27 mouse cellular contexts compared by ENCODE assay signal in genomic region chr6:53477501-53477900, GRCm38 (mm10).
"Had no signal": no experiment of that assay in that cellular context is flagged by ENCODE, and none has a peak within 500 bp of the region (broad histone marks: within the 10 kb centered on the region; RNA-seq: fewer than 3 reads in every experiment).

No protein-coding gene starts in this region.

- H3K9me3 ChIP-seq: embryonic facial prominence, embryonic 10.5 days; embryonic facial prominence, embryonic 12.5 days; embryonic facial prominence, embryonic 13.5 days; embryonic facial prominence, embryonic 15.5 days; forebrain, embryonic 10.5 days; forebrain, embryonic 12.5 days; forebrain, embryonic 13.5 days; forebrain, embryonic 15.5 days had no signal

- H3K4me2 ChIP-seq: embryonic facial prominence, embryonic 12.5 days; embryonic facial prominence, embryonic 13.5 days; embryonic facial prominence, embryonic 15.5 days; forebrain, embryonic 12.5 days; forebrain, embryonic 13.5 days; forebrain, embryonic 15.5 days had no signal

- H3K27me3 ChIP-seq: embryonic facial prominence, embryonic 12.5 days; embryonic facial prominence, embryonic 13.5 days; embryonic facial prominence, embryonic 15.5 days; forebrain, embryonic 12.5 days; forebrain, embryonic 13.5 days; forebrain, embryonic 15.5 days had no signal

- H3K4me1 ChIP-seq: embryonic facial prominence, embryonic 15.5 days; forebrain, embryonic 12.5 days; forebrain, embryonic 13.5 days; forebrain, embryonic 15.5 days had no signal

- H3K27ac ChIP-seq: embryonic facial prominence, embryonic 10.5 days; embryonic facial prominence, embryonic 12.5 days; embryonic facial prominence, embryonic 13.5 days; embryonic facial prominence, embryonic 15.5 days; forebrain, embryonic 10.5 days; forebrain, embryonic 12.5 days; forebrain, embryonic 13.5 days; forebrain, embryonic 15.5 days; heart, adult 2 months had no signal

- H3K9ac ChIP-seq: embryonic facial prominence, embryonic 12.5 days; embryonic facial prominence, embryonic 13.5 days; embryonic facial prominence, embryonic 15.5 days; forebrain, embryonic 12.5 days; forebrain, embryonic 13.5 days; forebrain, embryonic 15.5 days; forebrain, postnatal 0 days had no signal

- ATAC-seq: forebrain, embryonic 13.5 days; forebrain, embryonic 14.5 days; forebrain, embryonic 15.5 days; forebrain, embryonic 16.5 days; forebrain, postnatal 0 days had no signal

- DNase-seq: cerebellum, adult 18-20 months; cerebellum, adult 2 months; cerebellum, adult 8-10 months; cerebellum, adult 9-10 months; cerebellum, adult 9-11 months; cerebellum, postnatal 10 days; cerebellum, postnatal 14 days; cerebellum, postnatal 25 days; cerebellum, postnatal 36 days; embryo, embryonic 11 days; forebrain, postnatal 0 days; gastrocnemius, postnatal 10 days; gastrocnemius, postnatal 14 days; gastrocnemius, postnatal 25 days; gastrocnemius, postnatal 36 days had no signal

- H3K4me3 ChIP-seq: embryonic facial prominence, embryonic 10.5 days; embryonic facial prominence, embryonic 12.5 days; embryonic facial prominence, embryonic 13.5 days; embryonic facial prominence, embryonic 15.5 days; erythroblast, embryonic 14.5 days; forebrain, embryonic 10.5 days; forebrain, embryonic 12.5 days; forebrain, embryonic 13.5 days; forebrain, embryonic 15.5 days; heart, adult 2 months had no signal

- H3K36me3 ChIP-seq: embryonic facial prominence, embryonic 10.5 days; embryonic facial prominence, embryonic 12.5 days; embryonic facial prominence, embryonic 13.5 days; embryonic facial prominence, embryonic 15.5 days; forebrain, embryonic 10.5 days; forebrain, embryonic 12.5 days; forebrain, embryonic 15.5 days had no signal
